Mouse (Mus musculus): ENCODE results near the gene Fam168a. TPM values are rescaled to one million over a fixed set of nuclear protein-coding genes. Genes with fewer than 3 reads are reported as not detected.

The Fam168a gene
- polyA plus RNA-seq, 1 experiment, result 126 TPM

DNA sequence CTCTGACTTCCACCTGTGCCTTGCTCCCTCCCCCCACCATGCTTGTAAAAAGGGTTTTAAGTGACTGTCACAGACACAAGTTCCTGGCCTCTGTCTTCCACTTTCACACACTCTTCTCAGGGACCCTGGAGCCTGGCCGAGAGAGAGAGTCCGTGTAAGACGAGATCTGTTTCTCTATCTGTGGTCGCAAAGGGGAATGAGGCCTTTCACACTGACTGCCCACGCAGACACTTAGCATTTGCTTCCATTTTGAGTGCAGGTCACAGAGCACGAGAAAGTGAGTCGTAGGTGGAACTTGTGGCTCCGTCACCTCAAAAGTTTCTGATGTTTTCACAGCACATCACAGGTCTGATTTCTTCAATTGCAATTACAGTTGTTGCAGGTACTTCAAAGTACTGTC is 13.2 kb upstream of the Fam168a start:
- no peak overlapping the region for H3K27ac ChIP-seq (ENCODE audit: insufficient read depth, low read length)
- TF ChIP-seq POLR2A (IDR thresholded peaks at IDR 0.05; ENCODE audit: extremely low read depth, insufficient read depth, low read length), result no peak
- no peak for TF ChIP-seq CTCF (IDR thresholded peaks at IDR 0.05; ENCODE audit: extremely low read depth, insufficient read depth, low read length)
- H3K4me3 ChIP-seq (ENCODE audit: insufficient read depth, low read length), result no peak overlapping the region
- no peaks in the 10 kb centered on the region for H3K4me1 ChIP-seq (ENCODE audit: control insufficient read depth, insufficient read depth, low read length)

GRCm38 (mm10) chr7:100699771-100700770 is 6.4 kb upstream of the Fam168a start:
- Histone ChIP-seq H3K4me3 (ENCODE audit: insufficient read depth, low read length) (no peak overlapping the region), H3K27ac (ENCODE audit: insufficient read depth, low read length) (no peak overlapping the region), H3K4me1 (ENCODE audit: control insufficient read depth, insufficient read depth, low read length) (no peaks in the 10 kb centered on the region)
- no peak for TF ChIP-seq CTCF (IDR thresholded peaks at IDR 0.05; ENCODE audit: extremely low read depth, insufficient read depth, low read length)

DNA sequence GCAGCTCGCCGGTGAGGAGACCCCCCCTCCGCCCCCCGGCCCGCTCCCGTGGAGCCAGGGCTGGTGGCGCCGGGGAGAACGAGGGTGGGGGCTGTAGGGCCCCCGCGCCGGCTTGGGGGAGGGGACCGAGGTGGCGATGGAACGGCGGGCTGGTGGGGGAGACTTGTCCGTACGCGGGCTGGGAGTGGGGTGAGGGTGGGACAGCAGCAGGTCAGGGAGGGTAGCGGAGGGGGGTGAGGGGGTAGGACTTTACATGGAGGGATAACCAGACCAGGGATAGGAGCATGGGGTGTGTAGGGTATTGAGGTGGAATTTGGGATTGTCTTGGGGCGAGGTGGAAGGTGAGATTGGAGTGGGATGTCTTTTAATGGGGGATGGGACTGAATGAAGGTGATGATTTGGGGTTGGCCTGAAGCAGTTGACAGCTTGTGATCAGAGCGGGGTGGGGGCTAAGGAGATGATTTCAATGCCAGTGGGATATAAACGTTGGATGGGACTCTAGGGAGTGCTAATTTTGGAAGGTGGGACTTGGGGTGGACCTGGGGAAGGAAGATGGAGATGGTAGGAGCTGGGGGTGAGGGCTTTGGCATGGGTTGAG is 547 bp downstream of the Fam168a start:
- Histone ChIP-seq H3K4me3 (ENCODE audit: insufficient read depth, low read length) (peak overlapping the region; percentile 58), H3K27ac (ENCODE audit: insufficient read depth, low read length) (peak overlapping the region; percentile 92), H3K4me1 (ENCODE audit: control insufficient read depth, insufficient read depth, low read length) (no peaks in the 10 kb centered on the region; the same call in 1 of the 2 replicates)
- TF ChIP-seq POLR2A (IDR thresholded peaks at IDR 0.05; ENCODE audit: extremely low read depth, insufficient read depth, low read length) (no peak), CTCF (IDR thresholded peaks at IDR 0.05; ENCODE audit: extremely low read depth, insufficient read depth, low read length) (no peak)

DNA sequence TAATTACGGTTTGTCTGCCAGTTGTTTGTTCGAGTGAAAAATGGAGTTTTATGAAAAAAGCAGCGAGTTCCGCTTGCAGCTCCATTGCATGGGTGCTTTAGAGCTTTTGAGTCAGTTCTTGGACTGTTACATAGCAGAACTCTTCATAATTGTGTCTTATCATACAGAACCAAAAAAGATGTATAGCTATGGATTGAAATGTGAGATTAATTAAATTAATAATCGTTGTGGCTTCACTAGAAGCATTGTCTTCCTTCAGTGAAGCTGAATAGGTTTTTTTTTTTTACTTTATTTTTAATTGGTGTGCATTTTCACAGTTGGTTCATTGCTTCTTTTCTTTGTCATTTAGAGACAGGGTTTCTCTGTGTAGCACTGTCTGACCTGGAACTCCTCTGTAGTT is 12.3 kb downstream of the Fam168a start:
- no peak overlapping the region for H3K27ac ChIP-seq (ENCODE audit: insufficient read depth, low read length)
- no peak overlapping the region for H3K4me3 ChIP-seq (ENCODE audit: insufficient read depth, low read length)

GRCm38 (mm10) chr7:100722268-100722667 is 15.8 kb downstream of the Fam168a start:
- H3K4me1 ChIP-seq (ENCODE audit: control insufficient read depth, insufficient read depth, low read length), result peaks cover 2% of the 10 kb centered on the region; the same call in 1 of the 2 replicates
- no peak for TF ChIP-seq POLR2A (IDR thresholded peaks at IDR 0.05; ENCODE audit: extremely low read depth, insufficient read depth, low read length)
- no peak for TF ChIP-seq CTCF (IDR thresholded peaks at IDR 0.05; ENCODE audit: extremely low read depth, insufficient read depth, low read length)
- no peak overlapping the region for H3K4me3 ChIP-seq (ENCODE audit: insufficient read depth, low read length)
- no peak overlapping the region for H3K27ac ChIP-seq (ENCODE audit: insufficient read depth, low read length)

More for the DNA sequence above, 12.3 kb downstream of the Fam168a start:
- peaks cover 2% of the 10 kb centered on the region; the same call in 1 of the 2 replicates for H3K4me1 ChIP-seq (ENCODE audit: control insufficient read depth, insufficient read depth, low read length)
- TF ChIP-seq POLR2A (IDR thresholded peaks at IDR 0.05; ENCODE audit: extremely low read depth, insufficient read depth, low read length) (no peak), CTCF (IDR thresholded peaks at IDR 0.05; ENCODE audit: extremely low read depth, insufficient read depth, low read length) (no peak)

GRCm38 (mm10) chr7:100723453-100724294 is 17.2 kb downstream of the Fam168a start:
- H3K4me1 ChIP-seq (ENCODE audit: control insufficient read depth, insufficient read depth, low read length), result peaks cover 2% of the 10 kb centered on the region; the same call in 1 of the 2 replicates
- TF ChIP-seq POLR2A (IDR thresholded peaks at IDR 0.05; ENCODE audit: extremely low read depth, insufficient read depth, low read length) (no peak), CTCF (IDR thresholded peaks at IDR 0.05; ENCODE audit: extremely low read depth, insufficient read depth, low read length) (no peak)
- H3K4me3 ChIP-seq (ENCODE audit: insufficient read depth, low read length), result no peak overlapping the region
- H3K27ac ChIP-seq (ENCODE audit: insufficient read depth, low read length), result no peak overlapping the region

- TF ChIP-seq POLR2A (IDR thresholded peaks at IDR 0.05; ENCODE audit: extremely low read depth, insufficient read depth, low read length) (no peak), CTCF (IDR thresholded peaks at IDR 0.05; ENCODE audit: extremely low read depth, insufficient read depth, low read length) (no peak)
- Histone ChIP-seq H3K4me3 (ENCODE audit: insufficient read depth, low read length) (no peak overlapping the region), H3K4me1 (ENCODE audit: control insufficient read depth, insufficient read depth, low read length) (peaks cover 2% of the 10 kb centered on the region; the same call in 1 of the 2 replicates), H3K27ac (ENCODE audit: insufficient read depth, low read length) (no peak overlapping the region)
These were observed 21.2 kb downstream of the Fam168a start for GRCm38 (mm10) chr7:100727538-100728085.

- Histone ChIP-seq H3K4me3 (ENCODE audit: insufficient read depth, low read length) (no peak overlapping the region), H3K27ac (ENCODE audit: insufficient read depth, low read length) (no peak overlapping the region), H3K4me1 (ENCODE audit: control insufficient read depth, insufficient read depth, low read length) (peaks cover 4% of the 10 kb centered on the region)
- TF ChIP-seq POLR2A (IDR thresholded peaks at IDR 0.05; ENCODE audit: extremely low read depth, insufficient read depth, low read length) (no peak), CTCF (IDR thresholded peaks at IDR 0.05; ENCODE audit: extremely low read depth, insufficient read depth, low read length) (no peak)
These were observed 23.3 kb downstream of the Fam168a start for GRCm38 (mm10) chr7:100729778-100730177.

All from cortical plate, adult 2 months (tissue).